Mouse (Mus musculus) heart, embryonic 15.5 days (tissue): ENCODE measurements around the gene Gm498. TPM values are rescaled to one million over a fixed set of nuclear protein-coding genes. Genes with fewer than 3 reads are reported as not detected.

Source experiments
- ATAC-seq: fragments of 200-750 bp; cut with Nextera tagmentation; replicated peaks from 2 replicates; pipeline ENCODE4 v1.8.0; 2017; ENCODE audit warnings: low read depth, moderate TSS enrichment; ENCODE audit not compliant: insufficient number of reproducible peaks, insufficient read depth, low FRiP score
- H3K27ac ChIP-seq: fragments of 300-500 bp; sonication (generic); 2 replicates; pipeline ENCODE4 v1.5.1; 2015; ENCODE audit warnings: mild to moderate bottlenecking, inconsistent platforms
- H3K27me3 ChIP-seq: fragments of 300-500 bp; sonication (generic); 2 replicates; pipeline ENCODE4 v1.6.1; 2015; ENCODE audit warnings: inconsistent platforms
- H3K36me3 ChIP-seq: fragments of 300-500 bp; sonication (generic); 2 replicates; pipeline ENCODE4 v1.6.1; 2015; ENCODE audit warnings: mild to moderate bottlenecking, inconsistent platforms
- H3K4me1 ChIP-seq: fragments of 300-500 bp; sonication (generic); replicated peaks from 2 replicates; pipeline ENCODE4 v1.6.1; 2015; ENCODE audit warnings: inconsistent platforms
- H3K4me2 ChIP-seq: fragments of 300-500 bp; sonication (generic); 2 replicates; pipeline ENCODE4 v1.6.1; 2015; ENCODE audit warnings: inconsistent platforms, mild to moderate bottlenecking, moderate library complexity
- H3K4me3 ChIP-seq: fragments of 300-500 bp; sonication (generic); 2 replicates; pipeline ENCODE4 v1.5.1; 2015; ENCODE audit warnings: mild to moderate bottlenecking, inconsistent platforms
- H3K9ac ChIP-seq: fragments of 300-500 bp; sonication (generic); 2 replicates; pipeline ENCODE4 v1.6.1; 2015; ENCODE audit warnings: mild to moderate bottlenecking, inconsistent platforms
- H3K9me3 ChIP-seq: fragments of 300-500 bp; sonication (generic); replicated peaks from 2 replicates; pipeline ENCODE4 v1.6.1; 2016; ENCODE audit warnings: inconsistent platforms
- WGBS: fragments of 180-500 bp; shearing (Covaris S2); methylation state at CpG from one replicate; pipeline ENCODE4 v1.1.7; 2015; ENCODE audit warnings: mixed read lengths; 5-methylcytosine and 5-hydroxymethylcytosine counted together
- polyA plus RNA-seq: library from polyadenylated mRNA; unstranded; fragments of >200 nt; fragmentation: Nextera tagmentation; extraction: Ambion mirVana; gene quantifications from 2 replicates; pipeline ENCODE4 v1.2.1, GENCODE M21; 2015

Gene Gm498
- polyA plus RNA-seq, 1 experiment from 2014 or later: not detected

DNA sequence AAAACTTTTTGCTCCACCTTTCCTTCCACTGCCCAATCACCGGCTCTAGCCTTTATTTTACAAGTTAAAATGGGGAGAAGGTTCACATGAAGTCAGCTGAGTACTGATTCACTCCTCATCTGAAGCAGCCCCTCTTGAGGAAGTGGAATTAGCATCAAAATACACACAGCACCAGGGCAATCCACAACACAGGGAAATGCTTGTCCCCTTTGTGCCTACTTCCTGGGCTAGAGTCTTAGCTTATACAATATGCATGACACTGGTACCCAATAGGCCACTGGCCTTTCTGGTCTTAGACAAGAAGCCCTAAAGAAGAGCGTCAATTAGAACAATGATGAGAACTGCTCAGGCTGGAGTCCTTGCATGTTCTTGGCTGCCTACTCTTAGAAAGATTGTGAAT lies 25.7 kb downstream of the Gm498 start:
- Histone ChIP-seq H3K27me3 (no peaks in the 10 kb centered on the region), H3K27ac (no peak overlapping the region), H3K9me3 (no peaks in the 10 kb centered on the region), H3K9ac (no peak overlapping the region), H3K4me2 (no peak overlapping the region), H3K4me1 (no peaks in the 10 kb centered on the region), H3K36me3 (no peaks in the 10 kb centered on the region), H3K4me3 (no peak overlapping the region)
- no peak for ATAC-seq
- WGBS: 64% methylated on average over 2 of the region's 2 CpGs

DNA sequence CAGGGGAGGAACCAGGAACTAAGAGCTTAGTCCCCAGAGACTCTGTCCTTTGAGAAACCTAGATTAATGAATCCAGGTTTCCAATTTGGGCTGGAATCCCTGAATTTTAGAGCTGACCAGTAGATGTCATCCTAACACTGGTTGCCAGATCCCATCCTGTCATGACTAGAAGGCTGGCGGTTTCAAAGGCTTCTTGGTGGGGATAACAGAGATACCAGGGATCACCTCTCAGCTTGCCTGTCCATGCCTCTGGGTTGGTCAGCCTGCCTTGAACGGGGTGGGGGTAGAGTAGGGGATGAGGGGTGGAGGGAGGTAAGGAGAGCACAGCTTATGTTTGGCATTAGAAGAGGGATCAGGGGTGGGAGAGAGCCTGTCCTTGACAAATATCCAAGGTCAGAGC lies 34.0 kb downstream of the Gm498 start:
- WGBS: 10% methylated on average over 2 of the region's 2 CpGs
- H3K4me1 ChIP-seq: no peaks in the 10 kb centered on the region
- no peaks in the 10 kb centered on the region for H3K9me3 ChIP-seq
- no peak overlapping the region for H3K27ac ChIP-seq
- no peaks in the 10 kb centered on the region for H3K27me3 ChIP-seq
- H3K9ac ChIP-seq: no peak overlapping the region
- no peaks in the 10 kb centered on the region for H3K36me3 ChIP-seq
- ATAC-seq: no peak
- H3K4me3 ChIP-seq: no peak overlapping the region
- H3K4me2 ChIP-seq: no peak overlapping the region

DNA sequence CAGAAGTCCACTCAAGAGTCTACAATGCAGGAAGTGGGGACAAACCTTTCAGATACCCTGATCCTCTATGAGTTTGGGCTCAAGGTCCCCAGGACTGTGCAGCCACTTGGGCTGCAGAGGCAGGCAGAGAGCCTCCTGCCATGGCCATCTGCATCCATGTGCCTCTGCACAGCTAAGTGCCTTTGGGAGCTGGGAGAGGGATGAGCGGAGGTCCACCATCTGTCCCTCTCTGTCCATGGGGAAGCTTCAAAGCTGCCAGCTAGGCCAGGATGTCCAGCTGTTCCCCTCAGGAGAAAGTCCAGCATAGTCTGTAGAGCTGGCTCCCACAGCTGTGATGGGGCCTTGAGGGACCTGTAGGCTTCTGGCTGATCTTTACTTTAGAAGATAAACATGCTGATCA lies 38.5 kb downstream of the Gm498 start:
- Histone ChIP-seq H3K4me3 (no peak overlapping the region), H3K4me1 (no peaks in the 10 kb centered on the region), H3K27ac (no peak overlapping the region), H3K9me3 (no peaks in the 10 kb centered on the region), H3K9ac (no peak overlapping the region), H3K36me3 (no peaks in the 10 kb centered on the region), H3K4me2 (no peak overlapping the region), H3K27me3 (no peaks in the 10 kb centered on the region)
- WGBS: 68% methylated on average over 1 of the region's 1 CpGs
- no peak; the same call in 1 of the 2 replicates for ATAC-seq

DNA sequence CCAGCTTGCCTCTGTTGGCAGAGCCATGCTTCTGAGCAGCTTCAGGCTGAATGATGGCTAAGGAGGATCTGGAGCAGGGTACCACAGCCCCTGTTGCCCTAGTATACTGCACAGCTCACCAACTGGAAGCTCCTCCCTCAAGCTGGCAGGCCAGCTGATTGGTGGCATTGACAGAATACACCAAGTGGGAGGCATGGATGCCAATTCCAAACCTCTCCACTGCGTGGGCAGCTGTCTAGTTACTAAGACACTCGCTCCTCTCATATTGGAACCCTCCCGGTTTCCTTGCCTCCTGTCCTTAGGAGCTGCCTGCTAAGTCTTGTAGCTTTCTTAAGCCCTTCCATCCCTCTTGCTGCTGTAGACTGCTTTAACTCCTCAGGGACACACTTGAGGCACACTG lies 39.0 kb downstream of the Gm498 start:
- no peaks in the 10 kb centered on the region for H3K4me1 ChIP-seq
- no peak overlapping the region for H3K9ac ChIP-seq
- ATAC-seq: no peak
- no peaks in the 10 kb centered on the region for H3K36me3 ChIP-seq
- no peaks in the 10 kb centered on the region for H3K27me3 ChIP-seq
- H3K9me3 ChIP-seq: no peaks in the 10 kb centered on the region
- WGBS: 59% methylated on average over 3 of the region's 3 CpGs
- no peak overlapping the region for H3K27ac ChIP-seq
- no peak overlapping the region for H3K4me3 ChIP-seq
- no peak overlapping the region for H3K4me2 ChIP-seq

DNA sequence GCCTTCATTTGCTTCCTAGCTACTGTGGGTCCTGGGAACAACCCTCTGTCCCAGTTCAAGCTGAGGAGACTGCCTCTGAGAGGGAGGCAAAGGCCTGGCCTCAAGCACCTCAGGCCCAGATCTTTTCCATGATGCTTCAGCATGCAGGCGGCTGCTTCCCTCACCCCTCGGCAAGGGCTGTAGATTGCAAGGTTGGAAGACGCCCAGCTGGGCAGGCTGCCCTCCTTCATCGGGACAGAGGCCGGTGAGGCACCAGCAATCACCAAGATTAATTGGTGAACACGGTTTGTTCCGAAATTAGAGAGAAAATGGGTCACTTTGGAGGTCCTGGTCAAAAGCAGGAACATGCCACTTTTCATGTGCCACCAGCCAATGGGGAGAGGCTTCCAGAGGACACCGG lies 47.0 kb downstream of the Gm498 start:
- Histone ChIP-seq H3K27ac (no peak overlapping the region), H3K9ac (no peak overlapping the region), H3K36me3 (no peaks in the 10 kb centered on the region), H3K4me2 (no peak overlapping the region), H3K27me3 (no peaks in the 10 kb centered on the region), H3K4me3 (no peak overlapping the region), H3K4me1 (no peaks in the 10 kb centered on the region), H3K9me3 (peaks cover 3% of the 10 kb centered on the region; the same call in 1 of the 2 replicates)
- no peak for ATAC-seq
- 75% methylated on average over 8 of the region's 8 CpGs for WGBS

DNA sequence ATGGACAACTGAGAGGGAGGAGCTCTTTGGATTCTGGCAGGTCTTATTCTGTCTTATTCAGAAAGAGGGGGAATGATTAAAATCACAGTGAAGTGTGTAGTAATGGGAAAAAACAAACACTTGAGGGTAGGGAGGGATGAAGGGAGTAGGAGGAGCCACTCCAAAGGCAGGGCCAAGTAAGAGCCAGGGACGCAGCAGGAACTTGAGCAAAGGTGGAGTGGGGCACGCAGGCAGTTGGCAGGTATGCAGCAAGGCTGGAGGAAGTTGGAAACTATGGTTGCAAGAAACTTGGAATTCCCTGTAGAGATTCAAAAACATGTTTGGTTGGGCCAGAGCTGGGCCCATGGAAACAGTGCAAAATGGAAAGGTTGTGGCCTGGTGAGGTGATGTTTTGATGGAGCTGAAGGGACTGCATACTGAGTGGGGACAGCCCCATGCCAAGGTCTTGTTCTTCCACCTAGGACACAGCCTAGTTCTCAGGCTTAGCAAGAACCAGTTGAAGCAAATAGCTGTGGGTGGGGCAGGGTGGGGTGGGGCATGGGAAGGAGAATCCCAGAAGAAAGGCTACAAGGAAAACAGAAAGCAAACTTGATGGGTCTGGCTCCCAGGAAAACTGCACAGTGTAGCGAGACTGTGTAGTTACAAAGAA lies 52.5 kb downstream of the Gm498 start:
- WGBS: 79% methylated on average over 3 of the region's 3 CpGs
- H3K9me3 ChIP-seq: peaks cover 3% of the 10 kb centered on the region; the same call in 1 of the 2 replicates
- H3K4me1 ChIP-seq: no peaks in the 10 kb centered on the region
- no peak overlapping the region for H3K27ac ChIP-seq
- no peaks in the 10 kb centered on the region for H3K27me3 ChIP-seq
- no peak overlapping the region for H3K4me3 ChIP-seq
- no peak overlapping the region for H3K4me2 ChIP-seq
- H3K9ac ChIP-seq: no peak overlapping the region
- no peak; the same call in 1 of the 2 replicates for ATAC-seq
- no peaks in the 10 kb centered on the region for H3K36me3 ChIP-seq

DNA sequence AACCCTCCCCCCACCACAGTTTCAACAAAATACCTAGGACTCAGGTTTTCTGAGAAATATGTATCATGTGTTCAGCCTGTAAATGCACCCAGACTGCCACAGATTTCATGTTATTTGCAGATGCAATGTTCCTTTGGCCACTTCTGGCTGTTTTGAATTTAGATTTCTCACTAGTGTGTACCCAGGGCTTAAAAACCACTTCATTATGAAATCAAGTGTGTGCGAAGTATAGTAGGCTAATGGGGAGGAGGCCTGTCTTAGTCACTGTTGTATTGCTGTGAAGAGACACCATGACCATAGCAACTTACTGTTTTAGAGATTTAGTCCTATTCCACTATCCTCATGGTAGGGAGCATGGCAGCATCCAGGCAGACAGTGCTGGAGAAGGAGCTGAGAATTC lies 63.3 kb downstream of the Gm498 start:
- no peaks in the 10 kb centered on the region for H3K27me3 ChIP-seq
- H3K4me1 ChIP-seq: no peaks in the 10 kb centered on the region
- H3K4me2 ChIP-seq: no peak overlapping the region
- no peak overlapping the region for H3K4me3 ChIP-seq
- H3K36me3 ChIP-seq: no peaks in the 10 kb centered on the region
- ATAC-seq: 0 out of 2 replicates have a peak, but pooled peaks have one; percentile 18
- 89% methylated on average over 1 of the region's 1 CpGs for WGBS
- no peak overlapping the region for H3K9ac ChIP-seq
- H3K27ac ChIP-seq: no peak overlapping the region
- no peaks in the 10 kb centered on the region for H3K9me3 ChIP-seq

DNA sequence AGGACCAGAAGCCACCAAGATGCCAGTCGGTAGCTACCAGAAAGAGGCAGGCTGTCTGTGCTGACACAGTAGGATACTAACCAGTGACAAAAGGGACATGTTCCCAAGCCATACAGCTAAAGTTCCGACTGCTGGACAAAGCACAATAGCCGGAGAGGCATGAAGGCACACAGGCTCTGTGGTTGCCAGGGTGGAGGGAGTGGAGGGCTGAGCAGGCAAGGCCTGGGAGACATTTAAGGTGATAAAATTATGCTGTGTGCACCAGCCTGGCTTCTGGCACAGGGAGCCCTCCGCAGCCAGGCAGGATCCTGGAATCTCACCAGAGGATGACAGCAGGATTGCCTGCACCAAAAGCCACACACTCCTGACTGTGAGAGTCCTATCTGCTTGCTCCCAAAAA lies 72.0 kb downstream of the Gm498 start:
- no peak overlapping the region for H3K4me3 ChIP-seq
- no peaks in the 10 kb centered on the region for H3K36me3 ChIP-seq
- H3K27me3 ChIP-seq: no peaks in the 10 kb centered on the region
- ATAC-seq: no peak
- H3K4me2 ChIP-seq: no peak overlapping the region
- WGBS: 56% methylated on average over 4 of the region's 4 CpGs
- H3K4me1 ChIP-seq: no peaks in the 10 kb centered on the region
- no peak overlapping the region for H3K9ac ChIP-seq
- H3K27ac ChIP-seq: no peak overlapping the region
- no peaks in the 10 kb centered on the region for H3K9me3 ChIP-seq

DNA sequence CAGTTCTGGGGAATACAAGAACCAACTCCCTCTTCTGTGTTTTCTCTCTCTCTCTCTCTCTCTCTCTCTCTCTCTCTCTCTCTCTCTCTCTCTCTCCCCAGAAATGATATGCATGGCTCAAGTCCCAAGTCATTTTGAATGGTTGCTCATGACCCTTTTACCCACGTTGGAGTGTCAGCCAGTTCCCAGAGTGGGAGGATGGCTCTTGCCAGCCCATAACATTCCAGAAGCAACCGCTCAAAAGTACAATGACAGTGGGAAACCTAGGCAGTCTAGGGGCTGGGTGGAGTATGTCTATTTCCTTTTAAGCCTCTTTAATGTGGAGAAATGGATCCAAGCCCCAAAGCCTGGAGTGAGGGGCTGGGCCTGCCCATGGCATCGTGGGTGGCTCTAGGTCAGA lies 72.8 kb downstream of the Gm498 start:
- H3K27ac ChIP-seq: no peak overlapping the region
- H3K9ac ChIP-seq: no peak overlapping the region
- H3K4me3 ChIP-seq: no peak overlapping the region
- H3K9me3 ChIP-seq: no peaks in the 10 kb centered on the region
- ATAC-seq: no peak
- WGBS: 60% methylated on average over 3 of the region's 3 CpGs
- no peaks in the 10 kb centered on the region for H3K4me1 ChIP-seq
- H3K4me2 ChIP-seq: no peak overlapping the region
- no peaks in the 10 kb centered on the region for H3K36me3 ChIP-seq
- no peaks in the 10 kb centered on the region for H3K27me3 ChIP-seq

DNA sequence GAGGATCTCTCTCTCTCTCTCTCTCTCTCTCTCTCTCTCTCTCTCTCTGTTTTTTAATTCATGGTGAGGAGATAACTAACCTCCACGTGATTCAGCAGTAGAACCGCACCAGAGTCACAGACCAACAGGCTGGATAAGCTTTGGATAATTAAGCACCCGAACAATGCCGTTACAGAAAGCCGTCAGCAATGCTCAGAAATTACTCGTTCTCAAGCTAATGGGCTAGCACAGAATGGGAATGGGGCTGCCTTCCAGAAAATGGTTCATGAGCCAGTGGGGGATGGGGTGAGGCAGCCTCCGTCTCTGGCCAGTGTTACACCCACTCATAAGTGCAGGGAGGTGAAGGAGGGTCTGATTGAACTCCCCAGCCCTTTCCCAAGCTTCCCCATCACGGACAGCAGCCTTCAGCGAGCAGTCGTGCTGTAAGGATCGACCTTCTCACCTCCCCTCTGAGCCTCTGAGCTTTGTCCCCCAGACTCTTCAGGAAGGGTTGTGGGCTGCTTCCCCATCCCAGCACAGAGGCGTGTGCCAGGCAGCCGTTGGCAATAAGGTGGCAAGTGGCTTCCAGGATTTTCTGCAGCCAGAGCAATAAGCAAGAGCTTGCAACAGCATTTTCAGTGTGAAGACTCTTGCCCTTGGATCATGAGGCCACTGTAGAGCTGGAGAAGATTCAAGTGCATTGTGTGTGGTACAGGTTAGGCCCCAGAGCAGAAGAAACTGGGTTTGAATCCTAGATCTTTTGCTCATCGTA lies 76.5 kb downstream of the Gm498 start:
- H3K27me3 ChIP-seq: no peaks in the 10 kb centered on the region
- H3K9me3 ChIP-seq: no peaks in the 10 kb centered on the region
- ATAC-seq: no peak
- H3K4me3 ChIP-seq: no peak overlapping the region
- no peaks in the 10 kb centered on the region for H3K36me3 ChIP-seq
- no peaks in the 10 kb centered on the region for H3K4me1 ChIP-seq
- H3K27ac ChIP-seq: no peak overlapping the region
- no peak overlapping the region for H3K4me2 ChIP-seq
- WGBS: 73% methylated on average over 14 of the region's 14 CpGs
- H3K9ac ChIP-seq: no peak overlapping the region

DNA sequence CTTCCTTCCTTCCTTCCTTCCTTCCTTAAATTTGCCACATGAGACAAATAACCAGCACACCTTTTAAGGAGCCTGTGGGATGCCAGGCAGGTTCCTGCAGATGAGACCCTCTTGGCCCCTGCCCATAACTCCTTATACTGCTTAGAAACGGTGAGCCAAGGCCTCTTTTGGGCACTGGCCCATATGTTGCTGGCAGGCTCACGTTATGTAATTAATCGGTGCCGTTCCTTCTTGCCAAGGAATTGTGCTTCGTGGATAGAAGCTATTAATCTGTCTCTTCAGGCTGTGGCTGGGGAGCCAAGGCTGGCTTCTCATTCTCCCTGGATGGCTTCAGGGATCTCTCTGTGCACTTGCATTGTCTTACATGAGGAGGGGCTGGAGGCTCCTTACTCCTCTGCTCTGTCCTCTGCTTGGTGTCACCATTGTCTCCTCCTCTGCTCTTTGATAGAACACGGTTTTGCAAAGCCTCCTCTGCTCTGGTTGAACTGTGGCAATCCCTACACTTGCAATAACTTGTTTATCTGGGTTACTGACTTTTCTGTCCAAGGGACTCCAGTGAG lies 77.9 kb downstream of the Gm498 start:
- no peaks in the 10 kb centered on the region for H3K27me3 ChIP-seq
- H3K27ac ChIP-seq: no peak overlapping the region
- WGBS: 64% methylated on average over 6 of the region's 6 CpGs
- no peaks in the 10 kb centered on the region for H3K9me3 ChIP-seq
- no peaks in the 10 kb centered on the region for H3K4me1 ChIP-seq
- no peak for ATAC-seq
- no peak overlapping the region for H3K9ac ChIP-seq
- H3K36me3 ChIP-seq: no peaks in the 10 kb centered on the region
- H3K4me2 ChIP-seq: no peak overlapping the region
- no peak overlapping the region for H3K4me3 ChIP-seq
